Mouse (Mus musculus) duodenum, adult 2 months (tissue): ENCODE results near the gene Phc3. TPM values are rescaled to one million over a fixed set of nuclear protein-coding genes. Genes with fewer than 3 reads are reported as not detected.

Experiments
- polyA plus RNA-seq: library from polyadenylated mRNA; depleted of rRNA; stranded (reverse); fragments of >200 nt; gene quantifications from 2 replicates; pipeline ENCODE4 v1.2.3, GENCODE M21; 2012; ENCODE audit warnings: low replicate concordance; rRNA removed

The Phc3 gene
- 8.0 and 14.0 TPM in 2 replicates for polyA plus RNA-seq

GRCm38 (mm10) chr3:30969104-30969581, at the start of gene Phc3:
Gene Phc3 (minus strand): TSS chr3:30969415.

GRCm38 (mm10) chr3:30995283-30995898, 26.2 kb upstream of the Phc3 start, which contains the start of gene Prkci:
Gene Prkci (plus strand): TSS chr3:30995747.

DNA sequence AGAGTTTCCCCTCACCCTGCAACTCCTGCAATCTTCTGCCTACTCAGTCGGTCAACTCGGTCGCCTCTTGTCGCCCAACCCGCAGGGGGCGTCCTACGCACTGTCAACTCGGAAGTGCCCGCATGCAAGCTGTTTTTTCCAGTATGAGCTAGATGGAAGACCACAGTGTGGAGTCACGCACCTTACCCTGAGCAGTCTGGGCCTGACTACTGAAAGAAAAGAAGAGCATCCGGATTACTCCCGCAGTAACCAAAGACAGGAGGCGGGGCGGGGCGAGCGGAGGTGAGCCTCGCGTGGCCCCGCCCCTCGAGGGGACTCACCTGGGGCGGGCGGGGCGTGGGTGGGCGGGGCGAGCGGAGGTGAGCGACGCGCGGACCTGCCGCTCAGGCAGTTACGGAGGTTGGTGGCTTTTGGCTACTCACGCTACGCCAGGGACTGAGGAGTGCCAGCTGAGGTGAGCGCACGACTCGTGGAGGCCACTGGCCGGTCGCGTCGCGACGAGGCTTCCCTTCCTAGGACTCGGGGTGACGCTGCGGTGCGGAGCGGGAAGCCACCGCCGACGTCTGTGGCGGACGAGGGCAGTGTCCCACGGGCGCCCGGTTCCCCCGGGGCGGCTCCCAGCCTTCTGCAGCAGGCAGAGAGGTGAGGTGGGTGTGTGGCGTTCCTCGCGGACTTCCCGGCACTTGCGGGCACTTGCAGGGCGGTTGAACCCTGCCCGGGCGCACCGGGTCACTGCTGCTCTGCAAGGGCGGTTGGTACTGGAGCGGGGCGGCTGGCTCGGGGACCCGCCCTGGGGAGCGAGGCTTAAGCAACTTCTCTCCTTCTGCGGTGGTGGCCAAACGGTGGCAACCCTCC, 113.4 kb downstream of the Phc3 start, which contains the start of gene Gpr160:
Gene Gpr160, plus strand, starts transcription at position 347 of the 855 bp plus-strand sequence.

Other genes starting within 250 kb of the Phc3 start
- gene Samd7, start 223.1 kb downstream of the Phc3 start, polyA plus RNA-seq = not detected in 2 replicates
- 2.6 and 3.5 TPM in 2 replicates for gene Sec62, start 176.5 kb downstream of the Phc3 start, polyA plus RNA-seq
- gene Gpr160, start 113.5 kb downstream of the Phc3 start, polyA plus RNA-seq = 15.5 and 39.5 TPM in 2 replicates
- gene Prkci, start 26.3 kb upstream of the Phc3 start, polyA plus RNA-seq = 3.4 and 5.8 TPM in 2 replicates
- 2.4 and 3.7 TPM in 2 replicates for gene Skil, start 125.6 kb upstream of the Phc3 start, polyA plus RNA-seq
- gene Cldn11, start 180.5 kb upstream of the Phc3 start, polyA plus RNA-seq = 0.12 and 0.27 TPM in 2 replicates